Mouse (Mus musculus): ENCODE results near the gene Pllp. TPM values are rescaled to one million over a fixed set of nuclear protein-coding genes. Genes with fewer than 3 reads are reported as not detected.

The Pllp gene
- not detected for polyA plus RNA-seq (2017; shearing (Covaris generic))

GRCm38 (mm10) chr8:94695994-94696384, at the start of gene Pllp:
Gene Pllp, minus strand, starts transcription at chr8:94696278.

DNA sequence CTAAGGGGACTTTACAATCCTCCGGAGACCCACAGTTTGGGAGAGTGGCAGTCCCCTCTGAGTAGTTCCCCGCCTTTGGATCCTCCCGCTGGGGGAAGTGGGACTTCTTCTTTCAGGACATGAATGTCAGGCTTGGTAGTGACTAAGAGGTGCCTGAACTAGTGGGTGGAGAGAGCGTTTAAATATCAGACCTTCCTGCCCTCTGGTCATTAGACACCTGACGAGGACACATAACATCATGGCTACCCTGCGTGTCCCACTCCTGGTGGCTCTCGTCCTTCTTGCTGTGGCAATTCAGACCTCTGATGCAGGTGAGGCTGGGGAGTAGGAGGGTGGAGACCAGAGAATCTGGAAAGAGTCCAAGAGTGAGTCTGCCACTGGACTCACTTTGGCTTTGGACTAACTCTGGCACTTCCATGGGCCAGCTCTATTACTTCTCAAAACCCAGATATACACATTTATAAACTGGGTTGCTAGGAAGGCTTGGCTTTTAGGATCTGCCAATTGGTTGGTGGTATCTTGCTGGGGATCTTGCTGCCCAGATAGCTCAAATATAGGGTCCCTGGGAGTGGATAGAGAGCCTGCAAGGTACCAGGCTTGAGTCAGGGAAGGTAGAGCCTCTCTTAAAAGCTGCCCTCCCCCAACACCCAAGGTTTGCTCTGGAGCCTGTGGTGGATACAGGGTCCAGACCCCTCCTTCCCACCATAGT, 49.6 kb upstream of the Pllp start, which contains the start of gene Ccl22:
Gene Ccl22 (plus strand): TSS at position 115 of the 709 bp plus-strand sequence.

DNA sequence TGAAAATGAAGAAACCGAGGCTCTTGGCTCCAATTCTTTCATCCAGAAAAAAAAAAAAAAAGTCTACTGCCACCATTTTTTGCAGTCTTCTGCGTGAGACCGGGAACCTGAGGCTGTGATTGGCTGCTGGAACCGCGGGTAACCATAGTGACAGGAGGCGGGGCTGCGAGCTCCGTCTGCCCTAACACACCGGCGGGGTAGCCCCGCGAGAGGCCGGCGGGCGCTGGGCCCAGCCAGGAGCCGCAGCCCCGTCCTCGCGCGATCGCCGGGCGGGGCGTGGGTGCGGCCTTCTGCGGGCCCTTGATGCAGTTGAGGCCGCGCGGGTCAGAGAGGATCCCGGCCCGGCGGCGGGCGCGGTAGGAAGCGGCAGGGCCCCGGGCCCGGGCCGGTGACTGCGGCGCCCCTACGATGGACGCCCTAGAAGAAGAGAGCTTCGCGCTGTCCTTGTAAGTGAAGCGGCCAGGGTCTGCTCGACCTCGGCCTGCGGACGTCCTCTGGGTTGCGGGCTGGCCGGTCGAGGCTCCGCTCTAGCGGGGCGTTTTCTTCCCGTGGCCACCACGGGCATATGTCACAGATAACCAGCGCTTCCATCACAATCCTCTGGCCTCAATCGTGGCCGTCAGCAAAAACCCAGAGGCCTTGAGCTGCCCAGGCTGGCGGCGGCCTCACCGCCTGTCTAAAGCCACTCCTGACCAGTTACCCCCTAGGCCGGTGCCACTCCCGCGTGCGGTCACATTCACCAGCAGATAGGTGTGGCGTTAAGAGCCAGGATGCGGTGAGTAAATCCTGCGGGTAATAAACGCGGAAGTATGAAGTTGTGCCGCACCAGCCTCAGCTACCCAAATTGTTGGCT, 29.4 kb downstream of the Pllp start, which contains the start of gene Arl2bp:
Gene Arl2bp (plus strand): TSS at position 145 of the 853 bp plus-strand sequence.

Other genes with a start within 250 kb of the Pllp start
- gene Cpne2, start 163.3 kb downstream of the Pllp start, polyA plus RNA-seq (2017; shearing (Covaris generic)) = 0.43 TPM
- gene Rspry1, start 94.3 kb downstream of the Pllp start, polyA plus RNA-seq (2017; shearing (Covaris generic)) = 75.5 TPM
- gene Fam192a, start 94.3 kb downstream of the Pllp start, polyA plus RNA-seq (2017; shearing (Covaris generic)) = 95.3 TPM
- gene Arl2bp, start 29.7 kb downstream of the Pllp start, polyA plus RNA-seq (2017; shearing (Covaris generic)) = 29.8 TPM
- 0.26 TPM for gene Ccl22, start 49.3 kb upstream of the Pllp start, polyA plus RNA-seq (2017; shearing (Covaris generic))
- not detected for gene Cx3cl1, start 75.7 kb upstream of the Pllp start, polyA plus RNA-seq (2017; shearing (Covaris generic))
- gene Ccl17, start 114.2 kb upstream of the Pllp start, polyA plus RNA-seq (2017; shearing (Covaris generic)) = not detected
- gene Coq9, start 142.0 kb upstream of the Pllp start, polyA plus RNA-seq (2017; shearing (Covaris generic)) = 70.9 TPM
- gene Ciapin1, start 142.1 kb upstream of the Pllp start, polyA plus RNA-seq (2017; shearing (Covaris generic)) = 88.6 TPM
- 119 TPM for gene Polr2c, start 161.2 kb upstream of the Pllp start, polyA plus RNA-seq (2017; shearing (Covaris generic))
- 1.5 TPM for gene Dok4, start 180.1 kb upstream of the Pllp start, polyA plus RNA-seq (2017; shearing (Covaris generic))
- gene Ccdc102a, start 221.8 kb upstream of the Pllp start, polyA plus RNA-seq (2017; shearing (Covaris generic)) = 0.16 TPM
- gene Adgrg5, start 227.4 kb upstream of the Pllp start, polyA plus RNA-seq (2017; shearing (Covaris generic)) = 0.29 TPM

Data from activated CD4-positive, CD25-positive, alpha-beta regulatory T cell, adult 9 weeks (primary cell).